Mouse (Mus musculus): Measurements from ENCODE around the gene Tmsb10.

Tmsb10 gene

GRCm38 (mm10) chr6:72958662-72959071, at the start of gene Tmsb10:
Tmsb10 (minus strand) TSS chr6:72958748.
- TF ChIP-seq GATA4 (IDR thresholded peaks at IDR 0.05; ENCODE audit: insufficient replicate concordance, low read length), result no peak

GRCm38 (mm10) chr6:73003601-73004000, 45.1 kb upstream of the Tmsb10 start:
- no peak for TF ChIP-seq GATA4 (IDR thresholded peaks at IDR 0.05; ENCODE audit: insufficient replicate concordance, low read length)

- TF ChIP-seq GATA4 (IDR thresholded peaks at IDR 0.05; ENCODE audit: insufficient replicate concordance, low read length), result no peak
Measured at GRCm38 (mm10) chr6:73002391-73002790, 43.8 kb upstream of the Tmsb10 start.

- TF ChIP-seq GATA4 (IDR thresholded peaks at IDR 0.05; ENCODE audit: insufficient replicate concordance, low read length), result no peak
Measured at GRCm38 (mm10) chr6:72998809-72999208, 40.3 kb upstream of the Tmsb10 start.

- no peak for TF ChIP-seq GATA4 (IDR thresholded peaks at IDR 0.05; ENCODE audit: insufficient replicate concordance, low read length)
Measured at GRCm38 (mm10) chr6:72993688-72994082, 35.1 kb upstream of the Tmsb10 start.

- no peak for TF ChIP-seq GATA4 (IDR thresholded peaks at IDR 0.05; ENCODE audit: insufficient replicate concordance, low read length)
Measured at GRCm38 (mm10) chr6:72993054-72993687, 34.6 kb upstream of the Tmsb10 start.

GRCm38 (mm10) chr6:72990206-72990605, 31.7 kb upstream of the Tmsb10 start:
- TF ChIP-seq GATA4 (IDR thresholded peaks at IDR 0.05; ENCODE audit: insufficient replicate concordance, low read length), result no peak

GRCm38 (mm10) chr6:72989028-72989736, 30.6 kb upstream of the Tmsb10 start:
- TF ChIP-seq GATA4 (IDR thresholded peaks at IDR 0.05; ENCODE audit: insufficient replicate concordance, low read length), result no peak

GRCm38 (mm10) chr6:72982506-72982905, 24.0 kb upstream of the Tmsb10 start:
- TF ChIP-seq GATA4 (IDR thresholded peaks at IDR 0.05; ENCODE audit: insufficient replicate concordance, low read length), result no peak

- no peak for TF ChIP-seq GATA4 (IDR thresholded peaks at IDR 0.05; ENCODE audit: insufficient replicate concordance, low read length)
Measured at GRCm38 (mm10) chr6:72981851-72982250, 23.3 kb upstream of the Tmsb10 start.

GRCm38 (mm10) chr6:72981124-72981651, 22.6 kb upstream of the Tmsb10 start:
- TF ChIP-seq GATA4 (IDR thresholded peaks at IDR 0.05; ENCODE audit: insufficient replicate concordance, low read length), result no peak

- no peak for TF ChIP-seq GATA4 (IDR thresholded peaks at IDR 0.05; ENCODE audit: insufficient replicate concordance, low read length)
Measured at GRCm38 (mm10) chr6:72976866-72977265, 18.3 kb upstream of the Tmsb10 start.

GRCm38 (mm10) chr6:72971074-72971473, 12.5 kb upstream of the Tmsb10 start:
- TF ChIP-seq GATA4 (IDR thresholded peaks at IDR 0.05; ENCODE audit: insufficient replicate concordance, low read length), result no peak

GRCm38 (mm10) chr6:72969787-72970186, 11.2 kb upstream of the Tmsb10 start:
- no peak for TF ChIP-seq GATA4 (IDR thresholded peaks at IDR 0.05; ENCODE audit: insufficient replicate concordance, low read length)

- TF ChIP-seq GATA4 (IDR thresholded peaks at IDR 0.05; ENCODE audit: insufficient replicate concordance, low read length), result no peak
Measured at GRCm38 (mm10) chr6:72965199-72965598, 6.7 kb upstream of the Tmsb10 start.

GRCm38 (mm10) chr6:72962281-72962741, 3.8 kb upstream of the Tmsb10 start:
- no peak for TF ChIP-seq GATA4 (IDR thresholded peaks at IDR 0.05; ENCODE audit: insufficient replicate concordance, low read length)
